Mouse (Mus musculus) lung, adult 2 months (tissue): Measurements from ENCODE around the gene Dhcr24.

ENCODE experiments used
- CTCF ChIP-seq: fragments of 200-500 bp; IDR thresholded peaks from 2 replicates; pipeline ENCODE4 v1.5.1; 2011; ENCODE audit warnings: mild to moderate bottlenecking, low read length, control low read depth; ENCODE audit not compliant: insufficient read depth
- POLR2A ChIP-seq: fragments of 200-500 bp; IDR thresholded peaks from 2 replicates; pipeline ENCODE4 v1.6.1; 2011; ENCODE audit warnings: low read depth, mild to moderate bottlenecking, control low read depth, low read length, borderline replicate concordance; ENCODE audit errors: extremely low read depth

DNA sequence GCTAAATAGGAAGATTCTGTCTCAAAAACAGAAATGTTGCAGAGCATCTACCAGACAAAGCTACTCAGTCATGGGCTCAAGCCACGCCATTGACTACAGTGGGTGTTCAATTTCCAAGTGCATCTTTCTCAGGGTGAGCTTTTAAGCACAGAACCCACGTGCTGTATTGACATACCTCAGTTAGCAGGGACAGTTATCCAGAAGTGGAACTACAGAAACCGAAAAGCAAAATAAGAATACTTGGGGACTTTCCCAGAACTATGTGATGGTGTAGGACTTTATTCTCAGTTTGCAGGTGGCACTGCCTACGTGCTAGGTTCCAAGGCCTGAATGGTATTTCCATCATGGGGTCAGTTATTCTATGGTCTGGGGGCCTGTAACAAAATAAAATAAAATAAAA, 36.9 kb downstream of the Dhcr24 start:
- TF ChIP-seq CTCF (no peak), POLR2A (no peak)
